Mouse (Mus musculus) stomach, embryonic 16.5 days (tissue): ENCODE measurements at regions not wholly inside any gene's neighbourhood (a gene's known extent, or its start where the extent isn't known, plus 50 kb on each side); places are given as distances from the start of the nearest gene placed in this dataset.

Source experiments
- ATAC-seq: fragments of 200-750 bp; cut with Nextera tagmentation; 2 replicates; pipeline ENCODE4 v1.8.0; 2017; ENCODE audit warnings: moderate number of reproducible peaks, moderate TSS enrichment; ENCODE audit not compliant: insufficient read depth, low FRiP score
- H3K27ac ChIP-seq: fragments of 300-500 bp; sonication (generic); 2 replicates; pipeline ENCODE4 v1.5.1; 2014; ENCODE audit warnings: low read length
- H3K27me3 ChIP-seq: fragments of 300-500 bp; sonication (generic); 2 replicates; pipeline ENCODE4 v1.6.1; 2014; ENCODE audit warnings: low read length, control low read depth, mixed read lengths; ENCODE audit not compliant: control insufficient read depth, insufficient read depth
- H3K36me3 ChIP-seq: fragments of 300-500 bp; sonication (generic); 2 replicates; pipeline ENCODE4 v1.6.1; 2014; ENCODE audit warnings: low read length; ENCODE audit not compliant: control insufficient read depth, insufficient read depth
- H3K4me1 ChIP-seq: fragments of 300-500 bp; sonication (generic); 2 replicates; pipeline ENCODE4 v1.6.1; 2014; ENCODE audit warnings: low read length, control low read depth, mixed read lengths; ENCODE audit not compliant: control insufficient read depth, insufficient read depth
- H3K4me2 ChIP-seq: fragments of 300-500 bp; sonication (generic); 2 replicates; pipeline ENCODE4 v1.6.1; 2014; ENCODE audit warnings: low read depth, low read length, mixed read lengths
- H3K4me3 ChIP-seq: fragments of 300-500 bp; sonication (generic); replicated peaks from 2 replicates; pipeline ENCODE4 v1.5.1; 2014; ENCODE audit warnings: mild to moderate bottlenecking, low read length
- H3K9ac ChIP-seq: fragments of 300-500 bp; sonication (generic); 2 replicates; pipeline ENCODE4 v1.6.1; 2014; ENCODE audit warnings: low read length
- H3K9me3 ChIP-seq: fragments of 300-500 bp; sonication (generic); replicated peaks from 2 replicates; pipeline ENCODE4 v1.6.1; 2016; ENCODE audit warnings: low read length, control low read depth; ENCODE audit not compliant: control insufficient read depth
- WGBS: fragments of 180-500 bp; shearing (Covaris S2); extraction: QIAGEN DNeasy Blood & Tissue Kit; methylation state at CpG from one replicate; pipeline ENCODE4 v1.1.7; 2014; 5-methylcytosine and 5-hydroxymethylcytosine counted together

DNA sequence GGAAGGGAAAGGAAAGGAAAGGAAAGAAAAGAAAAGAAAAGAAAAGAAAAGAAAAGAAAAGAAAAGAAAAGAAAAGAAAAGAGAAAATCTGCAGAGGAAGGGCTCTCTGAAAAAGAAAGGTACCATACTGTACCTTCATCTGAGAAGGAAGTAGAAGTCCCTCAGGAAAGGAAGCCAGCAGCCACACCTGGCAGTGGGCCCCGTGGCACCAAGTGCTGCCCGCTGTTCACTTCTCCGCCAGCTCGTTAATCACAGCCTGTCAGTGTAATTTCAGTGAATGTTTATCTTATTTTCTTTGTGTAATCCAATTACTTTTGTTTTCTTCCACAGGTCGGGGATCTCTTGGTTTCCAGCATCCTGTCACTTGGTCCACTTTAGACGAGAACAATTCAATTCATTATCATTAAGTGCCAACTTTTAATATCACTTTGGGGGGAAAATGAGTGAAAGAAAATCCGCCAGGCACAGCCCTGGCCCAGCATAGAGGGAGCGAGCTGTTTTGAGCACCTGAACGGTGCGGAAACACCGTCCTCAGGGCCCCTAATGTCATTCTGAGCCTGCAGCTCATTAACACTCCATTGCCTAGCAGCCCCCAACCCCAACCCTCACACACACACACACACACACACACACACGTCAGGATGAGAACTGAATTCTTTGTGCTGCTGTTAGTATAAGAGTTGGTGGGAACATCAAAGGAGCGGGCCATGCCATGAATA is 309.7 kb downstream of the Irx2 start:
- no peak overlapping the region for H3K4me3 ChIP-seq
- H3K27ac ChIP-seq: no peak overlapping the region
- 38% methylated on average over 13 of the region's 13 CpGs for WGBS

DNA sequence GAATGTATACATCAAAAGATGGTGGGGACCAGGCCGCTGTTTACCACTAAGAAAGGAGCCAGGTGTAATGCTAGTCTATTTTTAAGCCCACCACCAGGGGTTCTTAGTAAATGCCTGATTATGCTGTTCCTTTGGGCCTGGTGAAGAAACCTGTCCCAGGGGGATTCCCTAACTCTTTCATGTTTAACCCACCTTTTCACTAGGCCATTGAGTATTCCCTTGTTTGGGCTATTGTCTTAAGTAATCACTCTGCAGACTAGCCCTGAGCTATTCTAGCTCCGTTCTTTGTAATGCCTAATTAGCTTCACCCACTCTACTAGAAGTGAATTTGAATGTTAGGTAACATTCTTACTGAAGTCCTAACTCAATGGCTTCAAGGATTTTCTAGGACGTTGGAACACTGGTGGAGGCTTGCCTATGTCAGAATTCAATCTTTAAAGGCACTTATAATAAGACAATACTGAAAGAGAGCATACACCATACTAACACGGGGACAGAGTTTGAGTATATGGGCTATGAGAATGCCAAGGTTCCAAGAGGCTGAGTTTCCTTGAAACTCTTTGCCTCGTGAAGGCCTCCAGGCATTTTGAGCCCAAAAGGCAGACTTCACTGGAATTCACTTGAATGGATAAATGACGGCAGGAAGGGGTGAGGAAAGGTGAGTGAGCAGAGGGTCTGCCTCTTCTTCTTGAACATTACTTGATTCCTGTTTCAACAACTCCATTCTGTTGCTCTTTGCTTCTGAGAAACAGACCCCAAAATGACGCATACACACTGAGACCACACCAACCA is 312.7 kb upstream of the Irx4 start:
- Histone ChIP-seq H3K4me3 (no peak overlapping the region), H3K27ac (no peak overlapping the region), H3K4me2 (no peak overlapping the region), H3K27me3 (no peaks in the 10 kb centered on the region), H3K4me1 (no peaks in the 10 kb centered on the region), H3K36me3 (no peaks in the 10 kb centered on the region), H3K9ac (no peak overlapping the region), H3K9me3 (no peaks in the 10 kb centered on the region)
- no peak for ATAC-seq
- WGBS: 66% methylated on average over 7 of the region's 7 CpGs

More for the DNA sequence above, 309.7 kb downstream of the Irx2 start:
- no peak overlapping the region for H3K4me2 ChIP-seq
- H3K4me1 ChIP-seq: no peaks in the 10 kb centered on the region
- no peak for ATAC-seq
- H3K9ac ChIP-seq: no peak overlapping the region
- H3K9me3 ChIP-seq: no peaks in the 10 kb centered on the region
- no peaks in the 10 kb centered on the region for H3K36me3 ChIP-seq
- no peaks in the 10 kb centered on the region for H3K27me3 ChIP-seq

DNA sequence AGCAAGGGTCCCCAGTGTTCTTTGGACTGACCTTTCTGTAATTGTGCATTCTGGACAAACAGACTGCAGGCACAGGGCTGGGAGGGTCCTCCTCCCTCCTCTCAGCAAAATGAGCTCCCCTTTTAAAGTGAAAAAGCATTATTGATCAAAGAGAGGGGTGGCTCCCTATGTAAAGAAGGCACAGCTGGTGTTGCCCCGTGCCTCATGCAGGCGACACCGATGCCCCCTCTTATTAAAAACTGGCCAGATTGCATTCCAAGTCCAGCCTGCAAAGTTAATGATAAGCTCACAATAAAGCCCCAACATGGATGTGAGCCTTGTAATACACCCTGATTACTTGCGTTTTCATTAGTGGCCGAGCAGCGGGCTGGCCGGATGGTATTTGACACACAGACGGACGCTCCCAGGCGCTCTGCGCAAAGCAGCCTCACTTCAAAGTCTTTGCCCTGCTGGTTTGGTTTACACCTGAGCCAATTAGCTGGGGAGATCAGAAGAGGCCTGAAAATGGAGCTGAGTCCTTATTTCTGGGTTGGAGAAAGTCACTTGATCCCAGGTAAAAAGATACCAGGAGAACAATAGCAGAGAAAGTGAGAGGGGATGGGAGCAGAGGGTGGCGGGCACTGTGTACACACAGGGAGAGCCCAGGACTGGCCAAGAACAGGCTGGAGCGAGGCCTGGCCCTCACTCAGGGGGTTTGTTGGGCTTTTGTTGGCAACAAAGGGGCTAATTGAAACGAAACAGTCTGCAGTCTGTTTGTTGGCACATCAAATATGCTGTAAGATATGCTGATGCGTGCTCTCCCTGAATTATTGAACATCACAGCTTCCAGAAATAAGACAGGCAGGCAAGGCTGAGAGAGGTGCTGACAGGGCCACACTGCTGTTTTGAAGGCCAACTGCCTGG is 301.4 kb upstream of the Irx4 start:
- no peak overlapping the region for H3K27ac ChIP-seq
- H3K27me3 ChIP-seq: no peaks in the 10 kb centered on the region
- no peak overlapping the region for H3K4me3 ChIP-seq
- no peaks in the 10 kb centered on the region for H3K36me3 ChIP-seq
- H3K9me3 ChIP-seq: no peaks in the 10 kb centered on the region
- H3K4me2 ChIP-seq: no peak overlapping the region; the same call in 1 of the 2 replicates
- H3K9ac ChIP-seq: no peak overlapping the region
- 23% methylated on average over 15 of the region's 15 CpGs for WGBS
- no peak for ATAC-seq
- H3K4me1 ChIP-seq: no peaks in the 10 kb centered on the region

DNA sequence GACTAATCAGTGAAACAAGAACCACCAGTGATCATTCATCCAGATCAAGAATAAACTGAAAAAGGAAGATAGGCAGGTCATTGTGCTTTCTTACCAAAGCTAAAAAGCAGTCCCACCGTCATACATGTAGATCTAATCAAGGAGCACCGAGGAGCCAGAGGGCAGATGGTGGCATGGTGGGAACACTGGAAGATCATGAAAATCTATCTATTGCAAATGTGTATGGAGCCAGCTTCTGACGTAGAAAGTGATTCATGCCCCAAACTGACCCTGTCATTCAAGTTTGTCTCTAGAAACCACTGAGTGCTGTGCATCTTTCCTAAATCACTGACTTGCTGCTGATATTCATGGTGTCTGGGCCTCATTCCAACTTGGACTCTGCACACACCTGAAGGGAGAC is 299.0 kb upstream of the Irx4 start:
- WGBS: 86% methylated on average over 3 of the region's 3 CpGs
- H3K27ac ChIP-seq: no peak overlapping the region
- H3K4me3 ChIP-seq: no peak overlapping the region
- no peaks in the 10 kb centered on the region for H3K27me3 ChIP-seq
- no peak overlapping the region for H3K4me2 ChIP-seq
- no peak for ATAC-seq
- no peaks in the 10 kb centered on the region for H3K36me3 ChIP-seq
- H3K4me1 ChIP-seq: no peaks in the 10 kb centered on the region
- no peak overlapping the region for H3K9ac ChIP-seq
- H3K9me3 ChIP-seq: no peaks in the 10 kb centered on the region

DNA sequence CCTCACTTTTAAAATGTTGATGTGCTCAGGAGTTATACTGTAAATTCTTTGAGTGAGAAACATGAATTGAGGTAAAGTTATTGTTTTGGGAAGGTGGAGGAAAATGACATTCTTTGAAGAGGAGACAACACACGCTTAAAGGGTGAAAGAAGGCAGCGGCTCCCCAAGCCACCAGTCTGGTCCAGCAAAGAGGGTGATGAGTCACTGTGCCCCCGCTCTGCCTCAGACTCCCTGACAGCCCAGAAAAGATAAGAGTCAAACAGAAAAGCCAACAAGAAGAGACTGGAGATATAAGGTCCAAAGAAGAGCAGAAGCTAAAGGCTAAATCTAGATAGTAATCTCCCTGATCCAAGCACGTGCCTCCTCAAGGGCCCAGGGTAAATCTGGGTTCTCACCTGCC is 288.1 kb upstream of the Irx4 start:
- Histone ChIP-seq H3K4me1 (no peaks in the 10 kb centered on the region), H3K27me3 (no peaks in the 10 kb centered on the region), H3K4me3 (no peak overlapping the region), H3K4me2 (no peak overlapping the region), H3K36me3 (no peaks in the 10 kb centered on the region), H3K27ac (no peak overlapping the region), H3K9ac (no peak overlapping the region), H3K9me3 (no peaks in the 10 kb centered on the region)
- 70% methylated on average over 4 of the region's 4 CpGs for WGBS
- ATAC-seq: no peak

DNA sequence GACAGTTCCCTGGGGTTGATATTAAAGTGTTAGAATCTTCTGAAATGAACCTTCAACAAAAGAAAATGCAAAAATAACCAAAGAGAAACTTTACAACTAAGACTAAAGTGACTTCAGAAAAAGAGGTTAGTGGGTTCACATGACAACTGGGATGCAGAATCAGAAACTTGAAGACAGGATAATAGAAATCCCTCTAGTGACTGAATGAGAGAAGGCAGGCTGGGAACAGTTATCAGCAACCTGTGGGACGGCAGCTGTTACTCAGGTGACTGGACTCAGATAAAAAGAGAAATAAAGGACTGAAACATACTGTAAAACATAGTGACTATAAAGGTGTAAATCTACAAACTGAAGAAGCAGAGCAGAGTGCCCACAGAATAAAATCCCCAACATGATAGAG is 287.4 kb upstream of the Irx4 start:
- WGBS: 35% methylated on average over 1 of the region's 1 CpGs
- Histone ChIP-seq H3K36me3 (no peaks in the 10 kb centered on the region), H3K4me2 (no peak overlapping the region), H3K27me3 (no peaks in the 10 kb centered on the region), H3K4me1 (no peaks in the 10 kb centered on the region), H3K4me3 (no peak overlapping the region), H3K27ac (no peak overlapping the region), H3K9ac (no peak overlapping the region), H3K9me3 (no peaks in the 10 kb centered on the region)
- no peak for ATAC-seq

DNA sequence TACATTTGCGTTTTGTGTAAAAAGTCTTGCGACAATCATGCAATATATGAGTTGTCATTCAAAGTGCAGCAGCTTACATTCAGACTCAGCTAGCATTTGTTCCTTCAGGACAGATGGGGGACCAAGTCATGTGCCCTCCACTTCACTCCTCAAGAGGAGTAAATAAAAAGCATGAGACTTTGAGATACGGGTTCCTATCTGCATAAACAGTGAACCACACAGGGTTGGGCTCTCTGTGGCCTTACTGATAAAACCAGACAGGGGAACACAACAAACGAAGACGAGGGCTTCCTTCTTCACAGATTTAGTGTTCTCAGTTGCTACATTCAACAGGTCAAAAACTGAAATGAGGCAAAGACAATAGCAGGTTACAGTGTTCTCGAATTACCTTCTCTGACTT is 283.1 kb upstream of the Irx4 start:
- H3K4me1 ChIP-seq: no peaks in the 10 kb centered on the region
- H3K27ac ChIP-seq: no peak overlapping the region
- H3K27me3 ChIP-seq: no peaks in the 10 kb centered on the region
- no peak overlapping the region for H3K9ac ChIP-seq
- WGBS: 71% methylated on average over 6 of the region's 6 CpGs
- no peaks in the 10 kb centered on the region for H3K9me3 ChIP-seq
- no peak overlapping the region for H3K4me3 ChIP-seq
- H3K36me3 ChIP-seq: no peaks in the 10 kb centered on the region
- no peak overlapping the region for H3K4me2 ChIP-seq
- no peak for ATAC-seq

DNA sequence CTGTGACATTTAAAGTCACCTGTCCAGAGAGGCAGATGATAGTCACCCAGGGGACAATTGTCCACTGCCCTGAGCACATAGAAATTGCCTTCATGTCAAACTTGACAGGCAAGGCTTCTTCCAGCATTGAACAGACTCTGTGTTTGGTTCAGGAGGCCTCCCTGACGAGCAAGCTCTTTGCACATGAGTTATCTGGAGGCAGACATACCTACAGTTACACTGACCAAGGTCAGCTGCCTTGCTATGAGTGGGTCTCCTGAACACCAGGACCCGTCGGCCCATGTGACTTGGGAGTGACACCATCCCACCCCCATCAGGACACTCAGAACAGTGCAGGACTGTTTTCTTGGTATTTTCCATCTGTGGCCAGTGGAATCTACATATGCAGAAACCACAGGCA is 282.3 kb upstream of the Irx4 start:
- Histone ChIP-seq H3K36me3 (no peaks in the 10 kb centered on the region), H3K27me3 (no peaks in the 10 kb centered on the region), H3K4me3 (no peak overlapping the region), H3K9ac (no peak overlapping the region), H3K27ac (no peak overlapping the region), H3K9me3 (no peaks in the 10 kb centered on the region), H3K4me1 (no peaks in the 10 kb centered on the region), H3K4me2 (no peak overlapping the region)
- WGBS: 67% methylated on average over 3 of the region's 3 CpGs
- no peak for ATAC-seq

DNA sequence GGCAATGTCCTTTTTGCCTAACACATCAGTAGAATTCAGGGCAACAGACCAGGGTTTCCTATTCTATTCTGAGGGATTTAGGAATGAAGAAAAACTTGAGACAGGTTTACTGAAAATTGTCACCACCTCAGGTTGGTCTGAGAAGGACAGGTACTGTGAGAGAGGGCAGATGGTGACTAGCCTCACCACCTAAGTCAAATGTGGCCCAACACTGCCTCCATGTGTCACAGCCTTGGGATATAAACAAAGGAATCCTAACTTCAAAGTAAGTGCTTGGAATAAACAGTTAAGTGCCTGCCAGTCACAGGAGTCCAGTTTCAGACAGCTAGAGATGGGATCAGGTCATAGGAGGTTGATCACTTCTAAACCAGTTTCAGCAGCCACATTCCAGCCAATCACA is 281.3 kb upstream of the Irx4 start:
- no peak for ATAC-seq
- H3K27ac ChIP-seq: no peak overlapping the region
- no peak overlapping the region for H3K9ac ChIP-seq
- no peak overlapping the region for H3K4me3 ChIP-seq
- no peaks in the 10 kb centered on the region for H3K27me3 ChIP-seq
- H3K4me2 ChIP-seq: no peak overlapping the region
- H3K36me3 ChIP-seq: no peaks in the 10 kb centered on the region
- no peaks in the 10 kb centered on the region for H3K4me1 ChIP-seq
- H3K9me3 ChIP-seq: no peaks in the 10 kb centered on the region
